Mouse (Mus musculus): ENCODE measurements at regions not wholly inside any gene's neighbourhood (a gene's known extent, or its start where the extent isn't known, plus 50 kb on each side); places are given as distances from the start of the nearest gene placed in this dataset.

GRCm38 (mm10) chr11:84638353-84638752 lies 113.0 kb upstream of the Lhx1 start:
- no peak for DNase-seq (ENCODE audit: low read depth)

DNA sequence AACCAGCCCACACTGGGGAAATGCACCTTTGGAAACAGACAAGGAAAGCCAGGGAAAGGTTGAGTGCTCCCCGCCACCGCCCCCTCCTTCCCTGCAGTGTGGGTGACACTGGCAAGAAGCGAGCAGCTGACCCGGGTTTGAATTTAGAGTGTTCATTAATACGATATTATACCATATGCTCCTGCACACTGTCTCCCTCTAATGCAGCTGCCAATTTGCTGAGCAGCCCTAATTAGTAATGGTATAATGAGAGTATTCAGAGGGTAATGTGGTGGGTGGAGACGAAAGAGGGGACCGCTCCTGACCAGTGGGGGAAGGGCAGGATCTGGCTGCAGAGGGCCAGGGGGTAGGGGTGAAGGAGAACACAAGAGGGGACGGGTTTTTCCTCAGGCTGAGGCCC lies 111.9 kb upstream of the Lhx1 start:
- DNase-seq (ENCODE audit: low read depth), result no peak

GRCm38 (mm10) chr11:84634990-84635389 lies 109.7 kb upstream of the Lhx1 start:
- no peak for DNase-seq (ENCODE audit: low read depth)

DNA sequence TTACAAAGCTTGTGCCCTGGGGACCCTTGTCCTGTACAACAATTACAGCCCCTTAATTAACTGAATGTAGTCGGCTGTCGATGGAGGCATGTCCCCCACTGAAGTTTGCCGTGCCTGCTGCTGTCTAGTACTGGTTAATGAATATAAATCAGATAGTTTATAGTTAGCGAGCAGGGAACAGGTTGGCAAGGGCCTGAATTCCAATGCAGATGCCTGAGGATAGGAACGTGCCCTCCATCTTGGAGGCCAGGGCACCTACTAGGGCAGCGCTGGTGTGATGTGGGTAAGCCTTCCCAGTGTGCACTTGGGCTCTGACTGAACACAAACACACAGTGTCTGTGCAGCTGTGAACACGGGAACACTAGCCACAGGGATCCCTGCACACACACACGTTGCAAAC lies 108.0 kb upstream of the Lhx1 start:
- no peak for DNase-seq (ENCODE audit: low read depth)

- DNase-seq (ENCODE audit: low read depth), result no peak
Observed at GRCm38 (mm10) chr11:84628111-84628510, 102.8 kb upstream of the Lhx1 start.

DNA sequence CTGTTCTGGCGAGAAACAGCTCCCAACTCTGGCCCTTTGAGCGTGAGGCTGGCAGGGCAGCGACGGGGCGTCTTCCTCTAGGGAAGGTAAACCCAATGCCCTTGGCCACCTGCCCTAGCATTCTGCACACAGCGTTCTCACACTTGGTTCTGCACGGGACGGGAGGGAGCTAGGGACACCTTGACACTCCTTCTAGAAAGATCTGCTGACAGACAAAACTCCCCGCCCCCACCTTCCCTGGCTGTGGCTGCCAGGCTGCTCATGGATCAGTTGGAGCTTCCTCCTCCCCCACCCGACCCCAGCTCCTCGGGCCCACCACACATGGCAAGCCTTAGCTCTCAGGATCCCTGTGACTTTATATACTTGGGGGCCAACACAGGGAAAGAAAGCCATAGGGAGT lies 102.3 kb upstream of the Lhx1 start:
- no peak for DNase-seq (ENCODE audit: low read depth)

- DNase-seq (ENCODE audit: low read depth), result no peak
Observed at GRCm38 (mm10) chr11:84627259-84627658, 101.9 kb upstream of the Lhx1 start.

- DNase-seq (ENCODE audit: low read depth), result no peak
Observed at GRCm38 (mm10) chr11:84624100-84624499, 98.8 kb upstream of the Lhx1 start.

DNA sequence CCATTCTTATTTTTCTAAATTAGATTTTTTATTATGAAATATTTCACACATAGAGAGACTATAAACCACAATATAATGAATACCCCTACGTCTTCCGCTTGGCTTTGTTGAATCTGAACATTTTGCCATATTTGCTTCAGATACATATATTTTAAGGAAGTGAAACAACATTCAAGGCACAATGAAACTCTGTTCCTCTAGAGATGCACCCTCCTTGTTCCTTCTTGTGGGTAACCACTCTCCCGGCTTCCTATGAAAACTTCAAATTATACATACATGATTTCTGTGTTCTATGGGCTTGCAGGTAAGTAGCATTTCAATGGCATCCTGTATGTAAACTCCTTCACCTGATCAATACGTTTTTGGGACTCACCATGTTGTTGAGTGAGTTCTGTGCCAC lies 94.4 kb upstream of the Lhx1 start:
- DNase-seq (ENCODE audit: low read depth), result no peak

DNA sequence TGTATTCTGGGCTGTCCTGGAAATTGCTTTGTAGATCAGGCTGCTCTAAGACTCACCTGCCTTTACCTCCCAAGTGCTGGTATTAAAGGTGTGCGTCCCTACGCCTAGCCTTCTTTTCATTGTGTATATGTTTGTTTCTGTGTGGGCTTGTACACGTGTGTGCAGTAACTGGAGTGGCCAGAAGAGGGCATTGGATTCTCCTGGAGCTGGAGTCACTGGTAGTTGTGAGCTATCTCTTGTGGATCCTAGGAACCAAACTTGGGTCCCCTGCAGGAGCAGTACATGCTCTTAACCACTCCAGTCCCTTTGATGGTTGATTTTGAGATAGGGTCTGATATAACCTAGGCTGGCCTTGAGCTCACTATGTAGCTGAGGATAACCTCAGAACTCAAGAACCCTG lies 93.2 kb upstream of the Lhx1 start:
- DNase-seq (ENCODE audit: low read depth), result no peak

DNA sequence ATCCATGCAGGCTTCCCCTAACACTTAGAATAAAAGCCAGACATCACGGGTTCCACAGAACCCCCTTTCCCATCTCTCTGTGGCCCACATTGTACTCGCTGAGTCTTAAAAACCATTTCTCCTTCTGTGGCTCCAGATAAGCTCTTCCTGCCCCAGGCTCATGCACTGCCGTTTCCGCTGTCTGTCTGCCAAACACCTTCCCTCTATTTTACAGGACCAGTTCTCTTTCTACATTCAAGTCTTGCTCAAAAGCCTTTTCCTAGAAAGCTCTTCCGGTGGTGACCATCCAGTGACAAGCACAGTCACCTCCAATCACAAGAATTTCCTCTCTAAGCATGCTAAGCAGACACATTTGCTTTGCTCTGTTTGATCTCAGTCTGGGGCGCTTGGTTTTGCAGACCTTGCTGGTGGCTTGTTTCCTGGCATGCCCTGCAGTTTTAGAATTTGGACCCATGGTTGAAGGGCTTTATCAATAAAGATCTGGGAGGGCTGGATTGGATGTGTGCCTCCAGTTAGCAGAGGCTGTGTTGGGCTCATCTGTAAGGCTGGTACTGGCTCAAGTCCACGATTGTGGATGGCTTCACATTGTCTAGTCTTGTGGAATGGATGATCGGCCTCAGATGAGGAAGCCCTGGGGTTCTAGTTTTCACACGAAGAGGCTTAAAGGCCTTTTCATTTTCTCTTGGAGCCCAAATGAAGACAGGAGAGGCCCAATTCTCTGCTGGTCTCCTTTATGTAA lies 87.8 kb upstream of the Lhx1 start:
- DNase-seq (ENCODE audit: low read depth), result no peak

DNA sequence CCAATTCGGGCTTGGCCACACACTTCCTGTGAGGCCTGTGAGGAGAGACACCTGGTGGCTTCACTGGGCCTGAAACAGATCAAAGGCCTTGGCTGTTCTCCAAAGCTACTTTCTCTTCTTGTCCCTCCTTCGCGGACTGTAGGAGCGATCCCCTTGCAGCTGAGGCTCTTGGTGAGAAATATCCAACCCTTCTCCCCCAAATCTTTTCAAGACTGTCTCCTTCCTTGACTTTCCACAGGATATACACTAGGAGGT lies 86.2 kb upstream of the Lhx1 start:
- no peak for DNase-seq (ENCODE audit: low read depth)

GRCm38 (mm10) chr11:84610774-84611624 lies 85.7 kb upstream of the Lhx1 start:
- no peak for DNase-seq (ENCODE audit: low read depth)

- DNase-seq (ENCODE audit: low read depth), result no peak
Observed at GRCm38 (mm10) chr11:84604781-84605180, 79.4 kb upstream of the Lhx1 start.

DNA sequence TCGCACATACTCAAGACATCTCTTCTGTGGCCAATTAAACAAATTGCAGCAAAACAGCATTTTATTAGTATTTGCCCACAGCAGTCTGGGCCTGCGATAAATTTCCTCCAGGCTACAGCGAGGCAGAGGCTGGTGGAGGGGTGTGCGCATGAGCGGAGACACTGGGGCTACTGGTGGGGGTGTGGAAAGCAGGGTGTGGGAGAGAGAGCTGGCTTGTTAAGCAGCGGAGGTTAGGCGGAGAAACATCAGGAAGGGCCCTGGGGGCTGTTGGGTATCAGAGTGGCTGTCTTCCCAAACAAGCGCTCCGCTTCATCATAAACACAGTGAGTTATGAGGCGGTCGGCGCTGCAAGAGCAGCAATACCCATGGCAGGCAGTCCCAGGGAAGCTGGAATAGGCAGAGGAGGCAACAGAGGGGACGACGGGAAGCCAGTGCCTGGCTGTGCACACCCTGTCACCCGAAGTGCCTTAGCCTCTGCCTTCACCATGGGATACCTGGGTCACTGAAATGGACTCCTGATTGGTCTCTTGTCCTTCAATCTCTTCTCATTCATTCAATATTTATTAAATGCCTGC lies 74.0 kb upstream of the Lhx1 start:
- no peak for DNase-seq (ENCODE audit: low read depth)

- no peak for DNase-seq (ENCODE audit: low read depth)
Observed at GRCm38 (mm10) chr11:84597572-84598295, 72.4 kb upstream of the Lhx1 start.

DNA sequence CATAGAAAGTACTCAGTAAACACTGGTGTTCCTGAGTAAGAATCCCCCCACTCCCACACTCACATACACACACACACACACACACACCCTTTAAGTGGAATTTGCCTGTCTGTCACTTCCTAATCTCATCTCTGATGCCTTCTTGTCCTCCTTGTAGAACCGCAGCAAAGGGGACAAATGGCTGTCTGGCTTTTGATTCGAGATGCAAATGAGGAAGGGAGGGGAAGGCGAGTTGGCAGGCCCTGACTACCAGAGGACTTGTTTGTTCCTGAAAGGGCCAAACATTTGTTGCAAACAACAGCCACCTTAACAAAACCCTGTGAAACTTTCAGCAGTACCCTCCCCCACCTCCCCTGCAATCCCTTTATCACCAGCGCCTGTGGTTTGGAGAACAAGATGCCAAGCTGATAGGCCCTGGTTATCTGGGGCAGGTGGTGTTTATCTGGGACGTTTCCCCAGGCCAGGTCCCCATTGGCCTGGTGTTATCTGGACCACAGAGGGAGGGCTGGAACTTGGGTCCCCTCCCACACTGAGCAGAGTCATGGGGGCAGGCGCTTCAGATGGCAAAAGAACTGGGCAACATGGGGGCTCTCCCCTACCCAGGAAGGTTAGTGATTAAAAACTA lies 67.5 kb upstream of the Lhx1 start:
- DNase-seq (ENCODE audit: low read depth), result no peak

- DNase-seq (ENCODE audit: low read depth), result no peak
Observed at GRCm38 (mm10) chr11:84587107-84587506, 61.8 kb upstream of the Lhx1 start.

DNA sequence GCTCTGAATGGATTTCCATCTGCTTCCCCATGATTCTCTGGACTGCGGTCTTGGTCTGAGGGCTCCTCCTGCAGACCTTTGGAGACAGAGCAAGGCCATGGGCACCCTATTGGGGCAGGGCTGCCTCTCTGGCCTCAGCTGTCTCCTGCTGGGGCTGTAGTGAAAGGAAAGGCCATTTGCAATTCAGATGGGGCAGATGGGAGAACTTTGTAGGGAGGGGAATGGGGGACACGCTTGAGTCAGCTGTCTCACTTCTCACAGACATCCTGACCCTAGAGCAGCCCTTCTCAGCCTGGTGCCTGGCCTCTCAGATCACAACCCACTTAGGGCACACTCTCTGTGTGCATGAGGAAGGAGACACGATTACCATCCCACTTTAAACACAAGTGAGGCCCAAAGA lies 60.3 kb upstream of the Lhx1 start:
- DNase-seq (ENCODE audit: low read depth), result no peak

DNA sequence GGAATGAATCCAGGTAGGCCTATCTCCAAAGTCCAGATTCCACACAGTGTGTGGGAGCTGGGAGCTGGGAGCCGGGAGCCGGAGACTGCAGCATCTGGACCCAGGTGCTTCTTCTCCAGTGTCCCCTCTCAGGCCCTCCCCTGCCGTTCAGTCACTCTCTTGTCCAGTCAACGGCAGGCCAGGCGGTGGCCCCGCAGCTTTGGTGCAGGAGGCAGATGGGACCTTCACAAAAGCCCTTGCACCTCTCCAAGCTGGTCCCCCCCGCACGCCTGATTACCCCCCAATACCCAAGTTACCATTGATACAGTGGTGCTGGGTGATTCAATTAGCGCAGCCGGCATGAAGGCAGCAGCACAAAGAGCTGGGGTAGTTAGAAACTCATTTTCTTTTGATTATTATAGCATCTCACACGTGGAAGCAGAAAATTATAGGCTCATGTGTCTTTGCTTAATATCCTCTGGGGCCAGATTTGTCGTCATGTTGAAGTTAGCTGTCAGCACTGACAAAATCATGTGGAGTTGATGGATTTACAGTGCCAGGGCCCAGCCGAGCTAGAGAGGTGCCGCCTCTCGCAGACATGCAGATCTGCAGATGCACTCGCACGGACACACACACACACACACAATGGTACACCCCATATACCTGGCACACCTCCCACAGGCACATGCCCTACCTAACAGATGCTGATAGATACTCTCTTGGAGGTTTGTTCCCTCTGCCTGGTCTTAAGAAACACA lies 53.6 kb upstream of the Lhx1 start:
- no peak for DNase-seq (ENCODE audit: low read depth)

Data from fibroblast of lung, adult 2 months (primary cell).